Mouse (Mus musculus): ENCODE measurements around the gene Sowahb.
A peak's percentile ranks its signal among the peaks of the same experiment; 100 is the strongest.

Sowahb gene

DNA sequence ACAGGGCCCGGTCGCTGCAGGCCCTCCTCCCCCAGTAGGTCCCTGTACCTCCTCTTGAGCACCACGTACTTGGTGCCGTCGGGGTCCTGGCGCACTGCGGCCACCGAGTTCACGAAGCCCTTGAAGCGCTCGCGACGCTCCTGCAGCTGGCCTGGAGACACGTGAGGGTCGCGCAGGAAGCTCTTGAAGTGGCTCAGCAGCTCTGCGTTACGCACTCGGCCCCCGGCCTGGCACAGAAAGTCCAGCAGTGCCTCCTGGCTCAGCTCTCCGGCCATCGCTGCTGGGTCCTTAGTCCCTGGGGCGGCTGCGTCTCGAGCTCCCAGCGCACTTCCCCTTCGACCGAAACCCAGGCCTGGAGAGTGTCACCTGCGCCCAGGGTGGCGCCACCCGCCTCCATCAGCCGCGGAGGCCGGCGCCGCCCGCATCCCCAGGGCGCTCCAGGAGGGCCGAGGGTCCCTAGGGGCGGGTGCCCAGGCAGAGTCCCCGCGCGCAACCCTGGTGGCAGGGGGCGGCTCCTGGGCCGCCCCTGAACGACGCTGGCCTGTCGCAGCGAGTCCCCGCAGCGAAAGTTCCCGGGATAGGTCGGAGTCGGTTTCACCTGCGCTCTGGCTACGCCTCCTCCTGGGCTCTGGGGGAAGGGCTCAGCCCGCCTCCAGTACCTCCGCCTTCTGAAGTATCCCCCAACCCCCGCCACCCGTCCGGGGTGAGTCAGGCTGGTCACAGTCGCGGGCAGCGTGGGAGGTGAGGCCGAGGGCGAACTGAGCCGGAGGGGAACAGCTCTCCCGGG, at the start of gene Sowahb:
Sowahb (minus strand) TSS at position 439 of the 787 bp plus-strand sequence.
- DNase-seq (ENCODE audit: low read depth in 1 of 2, low spot score in 2 of 2), result no peak

GRCm38 (mm10) chr5:93093638-93094527, 49.1 kb upstream of the Sowahb start:
- DNase-seq (ENCODE audit: low read depth in 1 of 2, low spot score in 2 of 2), result no peak

DNA sequence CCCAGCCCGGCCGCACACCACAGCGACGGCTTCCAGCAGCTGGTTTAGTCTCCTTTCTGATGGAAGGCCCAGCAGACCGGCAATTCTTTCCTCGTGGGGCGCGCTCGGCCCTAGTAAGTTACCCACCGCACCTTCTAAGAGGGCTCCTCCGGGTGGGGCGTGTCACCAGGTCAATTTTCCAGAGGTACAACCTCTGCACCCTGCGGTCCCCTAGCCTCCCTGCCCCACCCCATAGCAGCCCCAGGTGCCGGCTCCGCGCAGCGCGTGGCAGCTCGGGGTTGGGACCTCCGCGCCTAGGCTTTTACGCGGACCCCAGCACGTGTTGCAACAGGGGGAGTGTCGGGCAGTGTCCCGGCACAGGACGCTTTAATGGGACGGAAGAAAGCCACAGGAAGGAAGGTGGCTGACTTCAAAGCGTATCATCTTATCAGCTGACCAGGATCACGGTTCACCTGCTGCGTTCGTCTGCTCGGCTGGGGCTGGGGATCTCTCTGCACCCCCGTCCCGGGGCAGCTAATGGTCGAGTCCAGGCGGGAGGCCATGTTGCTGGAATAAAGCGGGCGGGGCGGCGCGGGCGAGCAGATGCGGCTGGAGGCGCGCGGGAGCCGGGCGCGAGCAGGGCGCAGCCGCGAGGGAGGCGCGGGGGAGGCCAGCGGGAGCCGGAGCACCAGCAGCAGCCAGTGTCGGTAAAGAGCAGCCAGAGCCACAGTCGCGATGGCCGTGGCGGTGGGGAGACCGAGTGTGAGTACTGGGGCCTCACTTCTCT, 48.2 kb upstream of the Sowahb start, which contains the start of gene Sept11:
Sept11 (plus strand) TSS at position 581 of the 766 bp plus-strand sequence.
- peak; percentile 64 to 87 for DNase-seq (ENCODE audit: low read depth in 1 of 2, low spot score in 2 of 2)

- DNase-seq (ENCODE audit: low read depth in 1 of 2, low spot score in 2 of 2), result peak in 1 of 2 experiments; percentile 22
Observed at GRCm38 (mm10) chr5:93092147-93092781, 47.4 kb upstream of the Sowahb start.

GRCm38 (mm10) chr5:93091266-93091665, 46.4 kb upstream of the Sowahb start:
- no peak for DNase-seq (ENCODE audit: low read depth in 1 of 2, low spot score in 2 of 2)

DNA sequence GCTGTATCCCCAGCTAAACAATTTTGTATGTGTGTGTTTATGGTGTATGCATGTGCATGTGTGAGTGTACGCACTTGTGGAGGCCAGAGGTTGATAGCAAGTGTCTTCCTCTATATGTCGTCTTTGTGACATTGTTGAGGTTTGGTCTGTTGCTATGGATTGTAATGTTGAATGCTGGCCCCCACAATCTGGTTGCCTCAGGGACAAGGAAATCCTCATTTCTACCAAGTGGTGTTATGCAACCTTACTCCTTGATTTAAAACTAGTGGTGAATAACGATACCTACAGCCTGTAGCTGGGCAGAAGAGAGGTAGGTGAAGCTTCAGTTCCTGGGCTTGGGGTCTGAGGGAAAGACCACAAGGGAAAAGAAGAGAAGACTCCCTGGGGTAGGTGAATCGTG, 41.1 kb upstream of the Sowahb start:
- DNase-seq (ENCODE audit: low read depth in 1 of 2, low spot score in 2 of 2), result no peak

DNA sequence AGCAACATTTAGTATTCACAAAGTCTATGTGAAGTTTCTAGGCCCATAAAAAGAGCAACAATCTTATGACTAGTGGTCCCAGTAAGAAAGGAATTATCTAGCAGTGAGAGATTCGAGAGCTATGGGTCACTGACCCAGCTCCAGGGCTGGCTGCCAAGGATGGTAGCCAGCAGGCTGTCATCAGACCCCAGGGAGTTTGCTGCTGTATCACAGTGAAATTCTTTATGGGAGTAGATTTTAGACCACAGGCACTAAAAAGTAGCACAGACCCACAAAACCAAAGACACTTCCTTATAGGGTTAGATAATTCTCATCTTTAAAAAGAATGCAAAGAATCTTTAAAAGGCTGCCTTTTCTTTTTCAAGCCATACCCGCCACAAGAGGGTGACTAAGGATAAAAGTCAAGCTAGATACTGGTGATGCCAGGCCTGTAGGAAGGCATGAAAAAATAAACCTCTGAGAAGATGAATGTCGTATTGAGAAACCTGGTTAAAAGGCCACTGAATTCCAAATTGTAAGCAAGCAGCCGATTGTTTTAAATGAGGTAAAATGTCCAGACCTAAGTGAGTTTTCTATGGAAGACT, 40.3 kb upstream of the Sowahb start:
- DNase-seq (ENCODE audit: low read depth in 1 of 2, low spot score in 2 of 2), result no peak

DNA sequence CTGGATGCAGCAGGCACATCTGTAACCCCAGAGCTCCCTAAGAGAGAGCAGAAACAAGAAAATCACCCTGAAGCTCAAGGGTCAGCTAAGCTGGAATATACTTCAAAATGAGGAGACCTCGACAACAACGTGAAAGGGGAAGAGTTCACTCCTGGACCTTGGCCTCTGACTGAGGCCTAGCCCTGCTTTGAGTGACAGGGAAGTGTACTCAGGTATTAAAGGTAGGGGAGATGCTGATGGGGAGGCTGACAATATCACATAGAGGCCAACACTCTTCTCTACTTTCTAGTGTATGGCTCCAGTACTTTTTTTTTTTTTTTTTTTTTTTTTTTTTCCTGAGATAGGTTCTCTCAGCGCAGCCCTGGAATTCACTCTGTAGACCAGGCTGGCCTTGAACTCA, 34.8 kb upstream of the Sowahb start:
- no peak for DNase-seq (ENCODE audit: low read depth in 1 of 2, low spot score in 2 of 2)

- no peak for DNase-seq (ENCODE audit: low read depth in 1 of 2, low spot score in 2 of 2)
Observed at GRCm38 (mm10) chr5:93077661-93078323, 33.0 kb upstream of the Sowahb start.

GRCm38 (mm10) chr5:93060865-93061264, 16.0 kb upstream of the Sowahb start:
- DNase-seq (ENCODE audit: low read depth in 1 of 2, low spot score in 2 of 2), result no peak

GRCm38 (mm10) chr5:93053606-93054397, 9.0 kb upstream of the Sowahb start:
- no peak for DNase-seq (ENCODE audit: low read depth in 1 of 2, low spot score in 2 of 2)

- no peak for DNase-seq (ENCODE audit: low read depth in 1 of 2, low spot score in 2 of 2)
Observed at GRCm38 (mm10) chr5:93051951-93052350, 7.1 kb upstream of the Sowahb start.

GRCm38 (mm10) chr5:93051041-93051440, 6.2 kb upstream of the Sowahb start:
- DNase-seq (ENCODE audit: low read depth in 1 of 2, low spot score in 2 of 2), result no peak

- no peak for DNase-seq (ENCODE audit: low read depth in 1 of 2, low spot score in 2 of 2)
Observed at GRCm38 (mm10) chr5:93049971-93050370, 5.1 kb upstream of the Sowahb start.

- no peak for DNase-seq (ENCODE audit: low read depth in 1 of 2, low spot score in 2 of 2)
Observed at GRCm38 (mm10) chr5:93048481-93049240, 3.8 kb upstream of the Sowahb start.

DNA sequence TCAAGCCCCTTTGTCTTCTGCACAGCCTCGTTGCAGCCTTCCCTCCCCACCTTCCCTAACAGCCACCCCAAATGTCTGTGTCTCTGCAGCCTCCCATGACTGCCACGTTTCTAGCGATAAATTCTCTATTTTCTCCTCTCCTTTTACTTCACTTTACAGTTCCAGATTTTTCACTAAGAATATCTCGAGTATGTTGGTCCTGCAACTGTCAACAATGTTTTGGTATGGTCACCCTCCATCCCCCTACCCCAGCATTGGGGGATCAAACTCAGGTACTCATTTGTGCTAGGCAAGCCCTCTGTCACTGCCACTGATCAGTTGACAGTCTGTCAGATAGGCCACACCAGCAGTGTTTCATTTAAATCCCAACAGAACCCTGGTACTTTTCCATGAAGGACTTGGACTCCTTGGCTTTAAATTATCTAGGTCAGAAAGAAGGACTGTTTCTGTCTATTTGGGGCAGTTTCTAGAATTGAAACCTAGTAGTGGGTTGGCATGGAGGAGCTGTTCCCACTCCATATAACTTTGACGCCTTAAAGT, 1.6 kb upstream of the Sowahb start:
- no peak for DNase-seq (ENCODE audit: low read depth in 1 of 2, low spot score in 2 of 2)

DNA sequence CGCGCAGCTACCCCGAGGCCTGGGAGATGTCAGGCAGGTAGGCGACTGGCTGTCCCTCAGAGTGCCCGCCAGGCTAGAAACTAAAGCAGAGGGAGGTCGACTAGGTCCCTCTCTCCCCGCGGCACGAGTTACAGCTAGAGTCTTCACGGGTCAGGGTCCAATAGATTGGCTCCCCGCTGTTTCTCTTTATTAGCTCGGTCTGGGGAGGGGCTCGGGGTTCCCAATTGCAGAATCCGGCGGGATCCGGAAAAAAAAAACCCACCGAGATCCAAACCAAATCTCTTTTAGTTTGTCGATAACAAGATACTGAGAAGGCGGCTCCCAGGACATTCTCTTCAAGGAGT, 521 bp upstream of the Sowahb start:
- no peak for DNase-seq (ENCODE audit: low read depth in 1 of 2, low spot score in 2 of 2)

Data from monocyte, adult 2 months (primary cell).